Mouse (Mus musculus): ENCODE results near the gene Nhlrc3. TPM values are rescaled to one million over a fixed set of nuclear protein-coding genes. Genes with fewer than 3 reads are reported as not detected.

Gene Nhlrc3
- polyA plus RNA-seq, 1 experiment from 2014 or later: 10.6 TPM

GRCm38 (mm10) chr3:53475889-53476288 lies 12.8 kb upstream of the Nhlrc3 start:
- Histone ChIP-seq H3K9me3 (ENCODE audit: control insufficient read depth, low read length) (no peaks in the 10 kb centered on the region), H3K4me3 (replicated peaks; ENCODE audit: low read length) (no peak overlapping the region), H3K4me1 (replicated peaks; ENCODE audit: control insufficient read depth, insufficient read depth, low read length) (no peaks in the 10 kb centered on the region), H3K27ac (ENCODE audit: low read length) (no peak overlapping the region), H3K36me3 (ENCODE audit: control insufficient read depth, insufficient read depth) (peaks cover 54% of the 10 kb centered on the region), H3K4me2 (ENCODE audit: low read length) (no peak overlapping the region), H3K9ac (replicated peaks; ENCODE audit: low read depth, low read length) (no peak overlapping the region), H3K27me3 (replicated peaks; ENCODE audit: control insufficient read depth, insufficient read depth, low read length) (no peaks in the 10 kb centered on the region)
- WGBS: 54% methylated on average over 6 of the region's 6 CpGs
- ATAC-seq: peak; percentile 79

- ATAC-seq: no peak
- 56% methylated on average over 4 of the region's 4 CpGs for WGBS
- peaks cover under 1% of the 10 kb centered on the region; the same call in 1 of the 2 replicates for H3K4me1 ChIP-seq (replicated peaks; ENCODE audit: control insufficient read depth, insufficient read depth, low read length)
- no peaks in the 10 kb centered on the region for H3K27me3 ChIP-seq (replicated peaks; ENCODE audit: control insufficient read depth, insufficient read depth, low read length)
- no peak overlapping the region for H3K4me2 ChIP-seq (ENCODE audit: low read length)
- no peaks in the 10 kb centered on the region for H3K9me3 ChIP-seq (ENCODE audit: control insufficient read depth, low read length)
- peaks cover 52% of the 10 kb centered on the region for H3K36me3 ChIP-seq (ENCODE audit: control insufficient read depth, insufficient read depth)
- no peak overlapping the region for H3K4me3 ChIP-seq (replicated peaks; ENCODE audit: low read length)
- no peak overlapping the region for H3K9ac ChIP-seq (replicated peaks; ENCODE audit: low read depth, low read length)
- H3K27ac ChIP-seq (ENCODE audit: low read length): no peak overlapping the region
Observed at GRCm38 (mm10) chr3:53474179-53474578, 11.0 kb upstream of the Nhlrc3 start.

- 96% methylated on average over 5 of the region's 5 CpGs for WGBS
- Histone ChIP-seq H3K4me2 (ENCODE audit: low read length) (no peak overlapping the region), H3K27ac (ENCODE audit: low read length) (no peak overlapping the region), H3K9me3 (ENCODE audit: control insufficient read depth, low read length) (no peaks in the 10 kb centered on the region), H3K9ac (replicated peaks; ENCODE audit: low read depth, low read length) (no peak overlapping the region), H3K4me1 (replicated peaks; ENCODE audit: control insufficient read depth, insufficient read depth, low read length) (peaks cover 14% of the 10 kb centered on the region), H3K36me3 (ENCODE audit: control insufficient read depth, insufficient read depth) (peaks cover 37% of the 10 kb centered on the region), H3K27me3 (replicated peaks; ENCODE audit: control insufficient read depth, insufficient read depth, low read length) (no peaks in the 10 kb centered on the region), H3K4me3 (replicated peaks; ENCODE audit: low read length) (no peak overlapping the region)
- ATAC-seq: no peak
Observed at GRCm38 (mm10) chr3:53472061-53472460, 8.9 kb upstream of the Nhlrc3 start.

GRCm38 (mm10) chr3:53469650-53470049 lies 6.5 kb upstream of the Nhlrc3 start:
- Histone ChIP-seq H3K27ac (ENCODE audit: low read length) (no peak overlapping the region), H3K9ac (replicated peaks; ENCODE audit: low read depth, low read length) (no peak overlapping the region), H3K4me2 (ENCODE audit: low read length) (no peak overlapping the region), H3K27me3 (replicated peaks; ENCODE audit: control insufficient read depth, insufficient read depth, low read length) (no peaks in the 10 kb centered on the region), H3K4me3 (replicated peaks; ENCODE audit: low read length) (no peak overlapping the region), H3K4me1 (replicated peaks; ENCODE audit: control insufficient read depth, insufficient read depth, low read length) (peaks cover 36% of the 10 kb centered on the region), H3K36me3 (ENCODE audit: control insufficient read depth, insufficient read depth) (peaks cover 26% of the 10 kb centered on the region), H3K9me3 (ENCODE audit: control insufficient read depth, low read length) (no peaks in the 10 kb centered on the region)
- WGBS: 90% methylated on average over 5 of the region's 5 CpGs
- no peak for ATAC-seq

- Histone ChIP-seq H3K27me3 (replicated peaks; ENCODE audit: control insufficient read depth, insufficient read depth, low read length) (no peaks in the 10 kb centered on the region), H3K36me3 (ENCODE audit: control insufficient read depth, insufficient read depth) (peaks cover 9% of the 10 kb centered on the region), H3K9ac (replicated peaks; ENCODE audit: low read depth, low read length) (no peak overlapping the region), H3K4me1 (replicated peaks; ENCODE audit: control insufficient read depth, insufficient read depth, low read length) (peaks cover 44% of the 10 kb centered on the region), H3K4me3 (replicated peaks; ENCODE audit: low read length) (no peak overlapping the region), H3K9me3 (ENCODE audit: control insufficient read depth, low read length) (no peaks in the 10 kb centered on the region), H3K4me2 (ENCODE audit: low read length) (no peak overlapping the region), H3K27ac (ENCODE audit: low read length) (no peak overlapping the region)
- no peak for ATAC-seq
- WGBS: 78% methylated on average over 5 of the region's 5 CpGs
Observed at GRCm38 (mm10) chr3:53467356-53467755, 4.2 kb upstream of the Nhlrc3 start.

GRCm38 (mm10) chr3:53466481-53466880 lies 3.3 kb upstream of the Nhlrc3 start:
- no peak overlapping the region for H3K27ac ChIP-seq (ENCODE audit: low read length)
- H3K9me3 ChIP-seq (ENCODE audit: control insufficient read depth, low read length): no peaks in the 10 kb centered on the region
- H3K4me1 ChIP-seq (replicated peaks; ENCODE audit: control insufficient read depth, insufficient read depth, low read length): peaks cover 49% of the 10 kb centered on the region
- H3K4me2 ChIP-seq (ENCODE audit: low read length): peak overlapping the region; percentile 84
- H3K9ac ChIP-seq (replicated peaks; ENCODE audit: low read depth, low read length): no peak overlapping the region
- H3K4me3 ChIP-seq (replicated peaks; ENCODE audit: low read length): peak overlapping the region; percentile 1; the same call in 1 of the 2 replicates
- WGBS: 77% methylated on average over 9 of the region's 9 CpGs
- H3K36me3 ChIP-seq (ENCODE audit: control insufficient read depth, insufficient read depth): peaks cover 5% of the 10 kb centered on the region; the same call in 1 of the 2 replicates
- ATAC-seq: no peak
- H3K27me3 ChIP-seq (replicated peaks; ENCODE audit: control insufficient read depth, insufficient read depth, low read length): no peaks in the 10 kb centered on the region

- ATAC-seq: no peak
- 46% methylated on average over 6 of the region's 6 CpGs for WGBS
- Histone ChIP-seq H3K9me3 (ENCODE audit: control insufficient read depth, low read length) (no peaks in the 10 kb centered on the region), H3K4me2 (ENCODE audit: low read length) (peak overlapping the region; percentile 84), H3K9ac (replicated peaks; ENCODE audit: low read depth, low read length) (peak overlapping the region; percentile 39; the same call in 1 of the 2 replicates), H3K4me3 (replicated peaks; ENCODE audit: low read length) (peak overlapping the region; percentile 38), H3K27ac (ENCODE audit: low read length) (no peak overlapping the region), H3K36me3 (ENCODE audit: control insufficient read depth, insufficient read depth) (no peaks in the 10 kb centered on the region), H3K27me3 (replicated peaks; ENCODE audit: control insufficient read depth, insufficient read depth, low read length) (no peaks in the 10 kb centered on the region), H3K4me1 (replicated peaks; ENCODE audit: control insufficient read depth, insufficient read depth, low read length) (peaks cover 53% of the 10 kb centered on the region)
Observed at GRCm38 (mm10) chr3:53465330-53465729, 2.2 kb upstream of the Nhlrc3 start.

- Histone ChIP-seq H3K4me3 (replicated peaks; ENCODE audit: low read length) (peak overlapping the region; percentile 95), H3K27me3 (replicated peaks; ENCODE audit: control insufficient read depth, insufficient read depth, low read length) (no peaks in the 10 kb centered on the region), H3K27ac (ENCODE audit: low read length) (peak overlapping the region; percentile 91), H3K9me3 (ENCODE audit: control insufficient read depth, low read length) (no peaks in the 10 kb centered on the region), H3K9ac (replicated peaks; ENCODE audit: low read depth, low read length) (peak overlapping the region; percentile 87), H3K4me1 (replicated peaks; ENCODE audit: control insufficient read depth, insufficient read depth, low read length) (peaks cover 53% of the 10 kb centered on the region), H3K36me3 (ENCODE audit: control insufficient read depth, insufficient read depth) (no peaks in the 10 kb centered on the region; the same call in 1 of the 2 replicates), H3K4me2 (ENCODE audit: low read length) (peak overlapping the region; percentile 84)
- ATAC-seq: no peak
- under 1% methylated on average over 20 of the region's 20 CpGs for WGBS
Observed at GRCm38 (mm10) chr3:53464146-53464698, 1.1 kb upstream of the Nhlrc3 start.

- Histone ChIP-seq H3K27ac (ENCODE audit: low read length) (peak overlapping the region; percentile 91), H3K9me3 (ENCODE audit: control insufficient read depth, low read length) (no peaks in the 10 kb centered on the region), H3K4me1 (replicated peaks; ENCODE audit: control insufficient read depth, insufficient read depth, low read length) (peaks cover 48% of the 10 kb centered on the region), H3K4me3 (replicated peaks; ENCODE audit: low read length) (peak overlapping the region; percentile 95), H3K27me3 (replicated peaks; ENCODE audit: control insufficient read depth, insufficient read depth, low read length) (no peaks in the 10 kb centered on the region), H3K36me3 (ENCODE audit: control insufficient read depth, insufficient read depth) (no peaks in the 10 kb centered on the region; the same call in 1 of the 2 replicates), H3K9ac (replicated peaks; ENCODE audit: low read depth, low read length) (peak overlapping the region; percentile 87), H3K4me2 (ENCODE audit: low read length) (peak overlapping the region; percentile 84)
- peak; percentile 62 for ATAC-seq
- 0% methylated on average over 35 of the region's 35 CpGs for WGBS
Observed at GRCm38 (mm10) chr3:53463765-53464114, 608 bp upstream of the Nhlrc3 start.

- peak overlapping the region; percentile 95 for H3K4me3 ChIP-seq (replicated peaks; ENCODE audit: low read length)
- peaks cover 3% of the 10 kb centered on the region; the same call in 1 of the 2 replicates for H3K36me3 ChIP-seq (ENCODE audit: control insufficient read depth, insufficient read depth)
- 4% methylated on average over 9 of the region's 9 CpGs for WGBS
- H3K4me2 ChIP-seq (ENCODE audit: low read length): peak overlapping the region; percentile 71
- no peaks in the 10 kb centered on the region for H3K9me3 ChIP-seq (ENCODE audit: control insufficient read depth, low read length)
- H3K4me1 ChIP-seq (replicated peaks; ENCODE audit: control insufficient read depth, insufficient read depth, low read length): peaks cover 46% of the 10 kb centered on the region
- peak overlapping the region; percentile 80 for H3K27ac ChIP-seq (ENCODE audit: low read length)
- peak overlapping the region; percentile 87 for H3K9ac ChIP-seq (replicated peaks; ENCODE audit: low read depth, low read length)
- H3K27me3 ChIP-seq (replicated peaks; ENCODE audit: control insufficient read depth, insufficient read depth, low read length): no peaks in the 10 kb centered on the region
- ATAC-seq: no peak; the same call in 1 of the 2 replicates
Observed at GRCm38 (mm10) chr3:53462701-53463045, 459 bp downstream of the Nhlrc3 start.

Data from forebrain, embryonic 16.5 days (tissue).